Mouse (Mus musculus) brown adipose tissue, adult 24 weeks (tissue): ENCODE data around the gene Tceanc. TPM values are rescaled to one million over a fixed set of nuclear protein-coding genes. Genes with fewer than 3 reads are reported as not detected.
"Not testable (repeated sequence)": the region's sequence is repeated elsewhere in the genome, so short reads cannot be mapped to it uniquely, and the experiment has no call there.

Experiments
- H3K27ac ChIP-seq: fragments of 200-500 bp; replicated peaks from 2 replicates; pipeline ENCODE4 v1.5.1; 2012; ENCODE audit warnings: low read depth, mild to moderate bottlenecking, low read length
- H3K4me1 ChIP-seq: fragments of 200-500 bp; 2 replicates; pipeline ENCODE4 v1.6.1; 2012; ENCODE audit warnings: low read length, mixed read lengths; ENCODE audit not compliant: control insufficient read depth, insufficient read depth, insufficient read length
- H3K4me3 ChIP-seq: fragments of 200-500 bp; 2 replicates; pipeline ENCODE4 v1.5.1; 2012; ENCODE audit warnings: low read depth, mild to moderate bottlenecking, low read length, moderate library complexity; ENCODE audit not compliant: insufficient read depth
- polyA plus RNA-seq: library from polyadenylated mRNA; stranded (reverse); fragments of >200 nt; gene quantifications from 2 replicates; pipeline ENCODE4 v1.2.4, GENCODE M21; 2012; ENCODE audit not compliant: missing spikeins, insufficient read depth, insufficient read length

Gene Tceanc
- polyA plus RNA-seq: 3.6 and 3.9 TPM in 2 replicates

GRCm38 (mm10) chrX:166518345-166518744 lies at the start of gene Tceanc:
Gene Tceanc (minus strand): TSS chrX:166518567.
- Histone ChIP-seq H3K27ac (no peak within 1 kb of the TSS), H3K4me1 (no peaks in the 10 kb centered on the region), H3K4me3 (no peak within 1 kb of the TSS)

GRCm38 (mm10) chrX:166565983-166566382 lies 47.6 kb upstream of the Tceanc start:
- Histone ChIP-seq H3K27ac (no peak overlapping the region), H3K4me1 (no peaks in the 10 kb centered on the region)

GRCm38 (mm10) chrX:166565401-166565800 lies 47.0 kb upstream of the Tceanc start:
- Histone ChIP-seq H3K4me3 (no peak overlapping the region), H3K27ac (no peak overlapping the region), H3K4me1 (no peaks in the 10 kb centered on the region)

More at GRCm38 (mm10) chrX:166565983-166566382, 47.6 kb upstream of the Tceanc start:
- H3K4me3 ChIP-seq: no peak overlapping the region

GRCm38 (mm10) chrX:166564900-166565299 lies 46.5 kb upstream of the Tceanc start:
- Histone ChIP-seq H3K27ac (no peak overlapping the region), H3K4me1 (no peaks in the 10 kb centered on the region), H3K4me3 (no peak overlapping the region)

GRCm38 (mm10) chrX:166559333-166559732 lies 41.0 kb upstream of the Tceanc start:
- no peaks in the 10 kb centered on the region for H3K4me1 ChIP-seq
- H3K27ac ChIP-seq: no peak overlapping the region
- H3K4me3 ChIP-seq: no peak overlapping the region

GRCm38 (mm10) chrX:166552355-166552754 lies 34.0 kb upstream of the Tceanc start:
- Histone ChIP-seq H3K4me1 (no peaks in the 10 kb centered on the region), H3K27ac (no peak overlapping the region), H3K4me3 (no peak overlapping the region)

GRCm38 (mm10) chrX:166546495-166546894 lies 28.1 kb upstream of the Tceanc start:
- no peak overlapping the region for H3K4me3 ChIP-seq
- no peaks in the 10 kb centered on the region for H3K4me1 ChIP-seq
- no peak overlapping the region for H3K27ac ChIP-seq

GRCm38 (mm10) chrX:166535138-166535537 lies 16.8 kb upstream of the Tceanc start:
- H3K4me1 ChIP-seq: no peaks in the 10 kb centered on the region
- no peak overlapping the region for H3K27ac ChIP-seq
- no peak overlapping the region for H3K4me3 ChIP-seq

GRCm38 (mm10) chrX:166533432-166533831 lies 15.1 kb upstream of the Tceanc start:
- Histone ChIP-seq H3K27ac (no peak overlapping the region), H3K4me3 (no peak overlapping the region)

GRCm38 (mm10) chrX:166531671-166532070 lies 13.3 kb upstream of the Tceanc start:
- Histone ChIP-seq H3K27ac (no peak overlapping the region), H3K4me1 (no peaks in the 10 kb centered on the region), H3K4me3 (no peak overlapping the region)

More at GRCm38 (mm10) chrX:166533432-166533831, 15.1 kb upstream of the Tceanc start:
- no peaks in the 10 kb centered on the region for H3K4me1 ChIP-seq

- Histone ChIP-seq H3K4me1 (no peaks in the 10 kb centered on the region), H3K27ac (no peak overlapping the region), H3K4me3 (no peak overlapping the region)
Observed at GRCm38 (mm10) chrX:166528126-166528525, 9.8 kb upstream of the Tceanc start.

- Histone ChIP-seq H3K27ac (no peak overlapping the region), H3K4me1 (no peaks in the 10 kb centered on the region), H3K4me3 (no peak overlapping the region)
Observed at GRCm38 (mm10) chrX:166525637-166526315, 7.4 kb upstream of the Tceanc start.

- Histone ChIP-seq H3K27ac (no peak overlapping the region), H3K4me3 (no peak overlapping the region), H3K4me1 (no peaks in the 10 kb centered on the region)
Observed at GRCm38 (mm10) chrX:166520782-166521181, 2.4 kb upstream of the Tceanc start.

GRCm38 (mm10) chrX:166516631-166517030 lies 1.7 kb downstream of the Tceanc start:
- Histone ChIP-seq H3K27ac (no peak overlapping the region), H3K4me1 (no peaks in the 10 kb centered on the region), H3K4me3 (no peak overlapping the region)

GRCm38 (mm10) chrX:166515923-166516322 lies 2.4 kb downstream of the Tceanc start:
- Histone ChIP-seq H3K4me1 (no peaks in the 10 kb centered on the region), H3K27ac (no peak overlapping the region), H3K4me3 (no peak overlapping the region)

GRCm38 (mm10) chrX:166514035-166514434 lies 4.3 kb downstream of the Tceanc start:
- H3K27ac ChIP-seq, H3K4me3 ChIP-seq, H3K4me1 ChIP-seq: not testable (repeated sequence)
